Mouse (Mus musculus) stomach, embryonic 14.5 days (tissue): ENCODE measurements around the gene Trim31. TPM values are rescaled to one million over a fixed set of nuclear protein-coding genes. Genes with fewer than 3 reads are reported as not detected.

Experiments used
- ATAC-seq: fragments of 200-750 bp; cut with Nextera tagmentation; 2 replicates; pipeline ENCODE4 v1.8.0; 2017; ENCODE audit warnings: low read depth, moderate TSS enrichment; ENCODE audit not compliant: insufficient number of reproducible peaks, insufficient read depth, low FRiP score
- H3K27ac ChIP-seq: fragments of 300-500 bp; sonication (generic); 2 replicates; pipeline ENCODE4 v1.5.1; 2014; ENCODE audit warnings: mild to moderate bottlenecking, low read length, moderate library complexity, mixed read lengths
- H3K27me3 ChIP-seq: fragments of 300-500 bp; sonication (generic); 2 replicates; pipeline ENCODE4 v1.6.1; 2014; ENCODE audit warnings: low read length, control low read depth, mixed read lengths; ENCODE audit not compliant: control insufficient read depth, insufficient read depth
- H3K36me3 ChIP-seq: fragments of 300-500 bp; sonication (generic); 2 replicates; pipeline ENCODE4 v1.6.1; 2014; ENCODE audit warnings: mild to moderate bottlenecking, control low read depth, low read length, moderate library complexity, mixed read lengths; ENCODE audit not compliant: control insufficient read depth, insufficient read depth
- H3K4me1 ChIP-seq: fragments of 300-500 bp; sonication (generic); 2 replicates; pipeline ENCODE4 v1.6.1; 2014; ENCODE audit warnings: low read length, control low read depth, mixed read lengths; ENCODE audit not compliant: control insufficient read depth, insufficient read depth
- H3K4me2 ChIP-seq: fragments of 300-500 bp; sonication (generic); replicated peaks from 2 replicates; pipeline ENCODE4 v1.6.1; 2014; ENCODE audit warnings: low read depth, low read length, control low read depth
- H3K4me3 ChIP-seq: fragments of 300-500 bp; sonication (generic); 2 replicates; pipeline ENCODE4 v1.5.1; 2014; ENCODE audit warnings: low read depth, low read length, control low read depth
- H3K9ac ChIP-seq: fragments of 300-500 bp; sonication (generic); replicated peaks from 2 replicates; pipeline ENCODE4 v1.6.1; 2014; ENCODE audit warnings: low read depth, mild to moderate bottlenecking, control low read depth, low read length, moderate library complexity, mixed read lengths
- H3K9me3 ChIP-seq: fragments of 300-500 bp; sonication (generic); 2 replicates; pipeline ENCODE4 v1.6.1; 2016; ENCODE audit warnings: low read depth, low read length, control low read depth; ENCODE audit not compliant: control insufficient read depth
- WGBS: fragments of 180-500 bp; shearing (Covaris S2); extraction: QIAGEN DNeasy Blood & Tissue Kit; methylation state at CpG from one replicate; pipeline ENCODE4 v1.1.7; 2014; 5-methylcytosine and 5-hydroxymethylcytosine counted together
- polyA plus RNA-seq: library from polyadenylated mRNA; unstranded; fragments of >200 nt; fragmentation: Nextera tagmentation; extraction: Ambion mirVana; gene quantifications from 2 replicates; pipeline ENCODE4 v1.2.1, GENCODE M21; 2014

The Trim31 gene
- polyA plus RNA-seq, result 1.3 and 1.6 TPM in 2 replicates

DNA sequence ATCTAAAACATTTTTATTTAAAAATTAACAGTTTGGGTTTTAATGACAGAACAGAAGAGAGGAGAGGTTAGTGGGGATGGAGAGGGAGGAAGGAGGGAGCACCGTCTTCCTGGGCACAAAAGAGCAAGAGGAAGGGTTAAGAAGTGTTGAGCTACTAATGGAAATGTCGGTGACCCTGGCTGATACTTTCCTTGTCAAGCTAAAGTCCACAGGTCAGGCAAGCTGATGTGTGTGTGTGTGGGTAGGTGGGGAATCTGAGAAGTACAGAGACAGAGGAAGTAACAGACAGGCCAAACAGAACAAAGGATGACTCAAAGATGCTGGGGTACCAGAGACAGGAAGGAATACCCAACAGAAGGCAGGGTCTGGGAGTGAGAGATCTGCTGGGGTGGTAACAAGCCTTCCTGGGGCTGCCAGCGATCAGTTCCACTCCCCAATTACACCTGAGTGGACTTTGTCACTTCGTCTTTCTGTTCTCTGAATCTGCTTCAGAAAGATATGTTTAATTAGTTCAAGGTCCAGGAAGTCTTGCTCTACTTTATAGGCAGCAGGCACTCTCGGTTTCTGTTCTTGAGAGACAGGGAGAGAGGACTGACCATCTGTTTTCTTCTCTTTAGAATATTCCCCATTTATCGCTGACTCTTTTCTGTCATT is at the start of gene Trim31:
Gene Trim31 (plus strand): TSS at position 567 of the 654 bp plus-strand sequence.
- Histone ChIP-seq H3K27me3 (no peaks in the 10 kb centered on the region), H3K27ac (no peak within 1 kb of the TSS), H3K9me3 (no peaks in the 10 kb centered on the region), H3K4me2 (no peak within 1 kb of the TSS), H3K36me3 (no peaks in the 10 kb centered on the region), H3K4me3 (no peak within 1 kb of the TSS), H3K9ac (no peak within 1 kb of the TSS), H3K4me1 (no peaks in the 10 kb centered on the region)
- WGBS, result 57% methylated on average over 6 of the region's 6 CpGs
- no peak for ATAC-seq

DNA sequence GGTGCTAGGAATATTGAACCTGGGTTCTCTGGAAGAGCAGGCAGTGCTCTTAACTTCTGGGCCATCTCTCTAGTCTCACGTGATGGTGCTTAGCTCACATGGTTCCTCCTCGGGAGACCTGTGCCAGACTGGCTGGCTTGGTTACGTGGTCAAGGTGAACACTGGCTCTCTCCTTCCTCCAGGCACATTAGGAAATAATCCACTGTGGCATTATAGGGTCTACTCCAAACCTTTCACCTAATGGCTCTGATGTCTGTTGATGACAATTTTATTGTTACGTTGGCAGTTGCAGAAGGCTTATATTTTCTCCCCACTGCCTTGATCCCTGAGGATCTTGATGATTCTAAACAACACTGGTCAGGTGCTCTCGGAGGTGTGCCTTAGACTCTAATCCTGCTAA is 49.0 kb upstream of the Trim31 start:
- Histone ChIP-seq H3K9ac (no peak overlapping the region), H3K27ac (no peak overlapping the region), H3K4me1 (no peaks in the 10 kb centered on the region), H3K9me3 (no peaks in the 10 kb centered on the region), H3K4me2 (no peak overlapping the region), H3K4me3 (no peak overlapping the region), H3K27me3 (no peaks in the 10 kb centered on the region), H3K36me3 (peaks cover 8% of the 10 kb centered on the region; the same call in 1 of the 2 replicates)
- WGBS, result 83% methylated on average over 5 of the region's 5 CpGs
- no peak for ATAC-seq

- H3K27ac ChIP-seq, result no peak overlapping the region
These were observed 47.9 kb upstream of the Trim31 start for GRCm38 (mm10) chr17:36849992-36850391.

DNA sequence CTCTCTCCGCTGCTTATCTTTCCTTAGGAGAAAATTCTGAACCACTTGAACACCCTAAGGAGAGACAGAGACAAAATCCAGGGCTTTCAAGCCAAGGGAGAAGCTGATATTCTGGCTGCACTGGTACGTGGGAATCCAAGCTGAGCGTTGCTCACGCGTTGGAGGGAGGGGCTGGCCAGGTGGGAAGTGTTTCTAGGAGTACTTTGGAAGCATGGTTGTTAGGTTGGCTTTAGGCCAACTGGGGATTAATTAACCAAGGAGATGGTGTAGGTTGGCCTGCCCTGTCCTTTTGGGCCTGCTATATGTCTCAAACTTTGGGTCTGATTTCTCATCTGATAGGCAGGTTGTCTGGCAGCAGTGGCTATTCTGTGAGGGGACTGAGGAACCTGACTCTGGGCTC is 46.7 kb upstream of the Trim31 start:
- ATAC-seq, result no peak
- H3K27ac ChIP-seq, result no peak overlapping the region
- 62% methylated on average over 5 of the region's 5 CpGs for WGBS
- peaks cover 17% of the 10 kb centered on the region for H3K36me3 ChIP-seq
- H3K27me3 ChIP-seq, result no peaks in the 10 kb centered on the region
- H3K4me1 ChIP-seq, result no peaks in the 10 kb centered on the region
- no peaks in the 10 kb centered on the region for H3K9me3 ChIP-seq
- H3K9ac ChIP-seq, result no peak overlapping the region
- H3K4me3 ChIP-seq, result no peak overlapping the region
- H3K4me2 ChIP-seq, result no peak overlapping the region

More at GRCm38 (mm10) chr17:36849992-36850391, 47.9 kb upstream of the Trim31 start:
- peaks cover 13% of the 10 kb centered on the region; the same call in 1 of the 2 replicates for H3K36me3 ChIP-seq
- no peaks in the 10 kb centered on the region for H3K9me3 ChIP-seq
- no peaks in the 10 kb centered on the region for H3K27me3 ChIP-seq
- peak; percentile 21; the same call in 1 of the 2 replicates for ATAC-seq
- no peak overlapping the region for H3K4me2 ChIP-seq
- H3K9ac ChIP-seq, result no peak overlapping the region
- 79% methylated on average over 2 of the region's 2 CpGs for WGBS
- H3K4me1 ChIP-seq, result no peaks in the 10 kb centered on the region
- no peak overlapping the region for H3K4me3 ChIP-seq

DNA sequence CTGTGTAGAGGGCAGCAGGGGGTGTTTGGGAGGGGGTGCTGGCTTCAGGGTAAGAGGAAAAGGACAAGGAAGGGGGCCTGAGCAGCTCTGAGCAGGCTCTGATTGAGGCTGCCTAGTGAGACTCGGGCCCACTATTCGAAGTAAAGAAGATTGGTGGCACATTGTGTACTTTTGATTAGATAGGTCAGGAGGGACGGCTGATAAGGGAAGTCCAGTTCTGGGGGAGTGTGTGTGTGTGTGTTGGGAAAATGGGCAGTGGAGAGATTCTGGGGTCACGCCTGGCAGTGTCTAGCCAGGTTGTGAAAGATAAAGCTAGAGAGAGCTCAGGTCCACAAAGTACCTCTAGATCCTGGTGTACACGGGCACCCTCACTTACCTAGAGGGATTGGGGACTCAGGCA is 46.3 kb upstream of the Trim31 start:
- no peak overlapping the region for H3K27ac ChIP-seq
- no peak overlapping the region for H3K4me2 ChIP-seq
- 75% methylated on average over 5 of the region's 5 CpGs for WGBS
- H3K27me3 ChIP-seq, result no peaks in the 10 kb centered on the region
- H3K9me3 ChIP-seq, result no peaks in the 10 kb centered on the region
- no peaks in the 10 kb centered on the region for H3K4me1 ChIP-seq
- ATAC-seq, result 0 out of 2 replicates have a peak, but pooled peaks have one; percentile 44
- H3K9ac ChIP-seq, result no peak overlapping the region
- peaks cover 20% of the 10 kb centered on the region for H3K36me3 ChIP-seq
- H3K4me3 ChIP-seq, result no peak overlapping the region

DNA sequence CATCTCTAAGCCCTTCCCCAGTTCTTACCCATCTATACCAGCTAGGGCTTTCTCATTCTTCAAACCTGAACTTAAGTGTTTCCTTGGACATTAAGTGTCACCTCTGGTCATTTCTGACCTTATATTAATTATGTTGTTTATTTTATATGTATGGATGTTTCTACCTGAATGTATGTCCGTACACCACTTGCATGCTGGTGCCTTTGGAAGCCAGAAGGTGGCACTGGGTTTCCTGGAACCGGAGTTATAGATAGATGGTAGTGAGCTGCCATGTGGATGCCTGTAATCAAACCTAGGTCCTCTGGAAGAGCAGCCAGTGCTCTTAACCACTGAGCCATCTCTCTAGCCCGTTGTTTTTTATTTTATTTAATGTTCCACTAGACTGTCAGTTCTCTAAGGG is 42.4 kb upstream of the Trim31 start:
- no peak for ATAC-seq
- Histone ChIP-seq H3K4me3 (no peak overlapping the region), H3K36me3 (peaks cover 32% of the 10 kb centered on the region)

GRCm38 (mm10) chr17:36856236-36856635 is 41.7 kb upstream of the Trim31 start:
- Histone ChIP-seq H3K4me2 (no peak overlapping the region), H3K36me3 (peaks cover 32% of the 10 kb centered on the region), H3K27ac (no peak overlapping the region), H3K4me1 (no peaks in the 10 kb centered on the region), H3K9ac (no peak overlapping the region), H3K4me3 (no peak overlapping the region), H3K27me3 (no peaks in the 10 kb centered on the region), H3K9me3 (no peaks in the 10 kb centered on the region)
- ATAC-seq, result no peak
- 98% methylated on average over 4 of the region's 4 CpGs for WGBS

More for the DNA sequence above, 42.4 kb upstream of the Trim31 start:
- Histone ChIP-seq H3K4me1 (no peaks in the 10 kb centered on the region), H3K27ac (no peak overlapping the region), H3K27me3 (no peaks in the 10 kb centered on the region), H3K9ac (no peak overlapping the region), H3K9me3 (no peaks in the 10 kb centered on the region), H3K4me2 (no peak overlapping the region)
- 93% methylated on average over 3 of the region's 3 CpGs for WGBS

DNA sequence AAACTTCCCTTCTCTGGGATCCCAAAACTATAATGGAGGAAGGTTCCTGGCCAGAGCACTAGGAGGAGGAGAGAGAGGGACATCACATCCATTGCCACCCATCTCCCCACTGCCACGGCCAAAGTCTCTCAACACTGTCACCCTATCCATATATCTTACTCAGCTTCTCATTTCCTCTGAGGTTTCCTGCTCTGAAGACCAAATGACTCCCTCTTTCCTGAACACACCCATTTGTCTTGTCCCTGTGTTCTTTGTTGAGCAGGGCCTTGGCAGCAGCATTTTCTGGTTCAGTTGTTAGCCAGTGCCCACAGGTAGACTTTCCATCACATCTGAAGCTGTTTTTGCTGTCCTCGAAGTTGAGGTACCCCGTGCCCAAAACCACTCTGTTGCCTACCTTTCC is 39.7 kb upstream of the Trim31 start:
- Histone ChIP-seq H3K27me3 (no peaks in the 10 kb centered on the region), H3K9ac (no peak overlapping the region), H3K27ac (no peak overlapping the region), H3K4me1 (no peaks in the 10 kb centered on the region), H3K4me2 (no peak overlapping the region), H3K4me3 (no peak overlapping the region), H3K36me3 (peaks cover 27% of the 10 kb centered on the region), H3K9me3 (no peaks in the 10 kb centered on the region)
- no peak for ATAC-seq
- 89% methylated on average over 3 of the region's 3 CpGs for WGBS

DNA sequence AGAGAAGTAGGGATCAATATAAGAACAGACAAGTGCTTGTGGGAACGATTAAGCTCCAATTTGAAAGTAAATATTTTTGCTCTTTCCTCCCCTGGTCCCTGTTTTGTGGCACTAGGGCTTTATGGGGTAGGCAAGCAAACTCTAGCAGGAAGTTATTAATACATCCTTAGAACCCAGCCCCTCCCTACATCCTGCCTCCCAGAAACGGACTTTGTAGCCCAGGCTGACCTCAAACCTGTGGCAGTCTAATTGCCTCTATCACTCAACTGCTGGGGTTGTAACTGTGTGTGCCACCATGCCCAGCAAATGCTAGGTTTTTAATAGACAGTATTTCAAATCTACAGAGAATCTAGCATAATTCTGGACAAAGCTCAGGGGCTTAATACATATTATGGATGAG is 36.2 kb upstream of the Trim31 start:
- no peak for ATAC-seq
- no peak overlapping the region for H3K27ac ChIP-seq
- no peak overlapping the region for H3K4me3 ChIP-seq
- no peak overlapping the region for H3K9ac ChIP-seq
- no peaks in the 10 kb centered on the region for H3K9me3 ChIP-seq
- no peaks in the 10 kb centered on the region for H3K4me1 ChIP-seq
- H3K36me3 ChIP-seq, result peaks cover 14% of the 10 kb centered on the region; the same call in 1 of the 2 replicates
- no peak overlapping the region for H3K4me2 ChIP-seq
- WGBS, result 37% methylated on average over 2 of the region's 2 CpGs
- H3K27me3 ChIP-seq, result no peaks in the 10 kb centered on the region
